Mouse (Mus musculus) intestine, embryonic 14.5 days (tissue): ENCODE measurements around the gene Gba. TPM values are rescaled to one million over a fixed set of nuclear protein-coding genes. Genes with fewer than 3 reads are reported as not detected.

Source experiments
- ATAC-seq: fragments of 200-750 bp; cut with Nextera tagmentation; replicated peaks from 2 replicates; pipeline ENCODE4 v1.8.0; 2017; ENCODE audit warnings: low read depth, moderate number of reproducible peaks, moderate TSS enrichment, moderate library complexity; ENCODE audit not compliant: low FRiP score, low TSS enrichment
- DNase-seq: peaks from one replicate; pipeline ENCODE4 v3.0.0-alpha.2; 2018; ENCODE audit warnings: low spot score
- H3K27ac ChIP-seq: fragments of 300-500 bp; sonication (generic); 2 replicates; pipeline ENCODE4 v1.5.1; 2014; ENCODE audit warnings: low read depth, mild to moderate bottlenecking, control low read depth
- H3K27me3 ChIP-seq: fragments of 300-500 bp; sonication (generic); replicated peaks from 2 replicates; pipeline ENCODE4 v1.6.1; 2014; ENCODE audit warnings: low read length, control low read depth; ENCODE audit not compliant: control insufficient read depth, insufficient read depth
- H3K36me3 ChIP-seq: fragments of 300-500 bp; sonication (generic); 2 replicates; pipeline ENCODE4 v1.6.1; 2014; ENCODE audit warnings: low read length, control low read depth; ENCODE audit not compliant: control insufficient read depth, insufficient read depth
- H3K4me1 ChIP-seq: fragments of 300-500 bp; sonication (generic); replicated peaks from 2 replicates; pipeline ENCODE4 v1.6.1; 2014; ENCODE audit warnings: low read length, control low read depth, mixed read lengths; ENCODE audit not compliant: control insufficient read depth, insufficient read depth
- H3K4me2 ChIP-seq: fragments of 300-500 bp; sonication (generic); 2 replicates; pipeline ENCODE4 v1.6.1; 2014; ENCODE audit warnings: low read length
- H3K4me3 ChIP-seq: fragments of 300-500 bp; sonication (generic); 2 replicates; pipeline ENCODE4 v1.5.1; 2014; ENCODE audit warnings: low read depth, low read length, control low read depth, mixed read lengths
- H3K9ac ChIP-seq: fragments of 300-500 bp; sonication (generic); 2 replicates; pipeline ENCODE4 v1.6.1; 2014; ENCODE audit warnings: mild to moderate bottlenecking, low read length
- H3K9me3 ChIP-seq: fragments of 300-500 bp; sonication (generic); 2 replicates; pipeline ENCODE4 v1.6.1; 2016; ENCODE audit warnings: low read length, control low read depth; ENCODE audit not compliant: control insufficient read depth
- WGBS: fragments of 180-500 bp; shearing (Covaris S2); extraction: QIAGEN DNeasy Blood & Tissue Kit; methylation state at CpG from one replicate; pipeline ENCODE4 v1.1.7; 2014; 5-methylcytosine and 5-hydroxymethylcytosine counted together
- polyA plus RNA-seq: library from polyadenylated mRNA; unstranded; fragments of >200 nt; fragmentation: Nextera tagmentation; extraction: Ambion mirVana; gene quantifications from 2 replicates; pipeline ENCODE4 v1.2.1, GENCODE M21; 2014

The Gba gene
- polyA plus RNA-seq, 1 experiment from 2014 or later = 39.2 TPM

GRCm38 (mm10) chr3:89188478-89188875 lies 14.3 kb upstream of the Gba start:
- DNase-seq (no peak), ATAC-seq (no peak)
- Histone ChIP-seq H3K4me3 (no peak overlapping the region), H3K36me3 (peaks cover 7% of the 10 kb centered on the region; the same call in 1 of the 2 replicates), H3K9me3 (no peaks in the 10 kb centered on the region), H3K27ac (no peak overlapping the region), H3K4me2 (no peak overlapping the region), H3K4me1 (peaks cover 15% of the 10 kb centered on the region), H3K27me3 (no peaks in the 10 kb centered on the region), H3K9ac (no peak overlapping the region)
- WGBS = 74% methylated on average over 12 of the region's 12 CpGs

- Histone ChIP-seq H3K36me3 (peaks cover 7% of the 10 kb centered on the region; the same call in 1 of the 2 replicates), H3K27ac (no peak overlapping the region), H3K27me3 (no peaks in the 10 kb centered on the region), H3K9me3 (no peaks in the 10 kb centered on the region), H3K4me3 (no peak overlapping the region), H3K4me2 (no peak overlapping the region), H3K4me1 (no peaks in the 10 kb centered on the region), H3K9ac (no peak overlapping the region)
- WGBS = 78% methylated on average over 8 of the region's 8 CpGs
- DNase-seq = no peak
- ATAC-seq = no peak
Measured at GRCm38 (mm10) chr3:89190436-89190835, 12.3 kb upstream of the Gba start.

- ATAC-seq = no peak
- Histone ChIP-seq H3K4me1 (peaks cover 6% of the 10 kb centered on the region; the same call in 1 of the 2 replicates), H3K9ac (no peak overlapping the region), H3K36me3 (no peaks in the 10 kb centered on the region; the same call in 1 of the 2 replicates), H3K9me3 (no peaks in the 10 kb centered on the region), H3K4me3 (no peak overlapping the region), H3K27me3 (no peaks in the 10 kb centered on the region), H3K27ac (no peak overlapping the region), H3K4me2 (no peak overlapping the region)
- no peak for DNase-seq
- 75% methylated on average over 1 of the region's 1 CpGs for WGBS
Measured at GRCm38 (mm10) chr3:89193351-89193750, 9.4 kb upstream of the Gba start.

- no peaks in the 10 kb centered on the region for H3K27me3 ChIP-seq
- H3K36me3 ChIP-seq = no peaks in the 10 kb centered on the region
- peaks cover 6% of the 10 kb centered on the region; the same call in 1 of the 2 replicates for H3K4me1 ChIP-seq
- WGBS = 83% methylated on average over 2 of the region's 2 CpGs
- H3K27ac ChIP-seq = no peak overlapping the region
- no peak overlapping the region for H3K4me2 ChIP-seq
- DNase-seq (no peak), ATAC-seq (no peak)
- no peaks in the 10 kb centered on the region for H3K9me3 ChIP-seq
- no peak overlapping the region for H3K4me3 ChIP-seq
- no peak overlapping the region for H3K9ac ChIP-seq
Measured at GRCm38 (mm10) chr3:89193853-89194252, 8.9 kb upstream of the Gba start.

GRCm38 (mm10) chr3:89195979-89196877 lies 6.5 kb upstream of the Gba start:
- DNase-seq = peak; percentile 92
- 8% methylated on average over 33 of the region's 33 CpGs for WGBS
- Histone ChIP-seq H3K4me3 (peak overlapping the region; percentile 42), H3K27ac (peak overlapping the region; percentile 85), H3K9ac (peak overlapping the region; percentile 63), H3K27me3 (no peaks in the 10 kb centered on the region), H3K4me2 (peak overlapping the region; percentile 69), H3K4me1 (peaks cover 6% of the 10 kb centered on the region; the same call in 1 of the 2 replicates), H3K36me3 (no peaks in the 10 kb centered on the region), H3K9me3 (no peaks in the 10 kb centered on the region)
- peak; percentile 98 for ATAC-seq

- Histone ChIP-seq H3K9ac (no peak overlapping the region), H3K27me3 (no peaks in the 10 kb centered on the region), H3K4me1 (peaks cover 10% of the 10 kb centered on the region), H3K36me3 (peaks cover 7% of the 10 kb centered on the region; the same call in 1 of the 2 replicates), H3K4me2 (no peak overlapping the region), H3K4me3 (no peak overlapping the region), H3K9me3 (no peaks in the 10 kb centered on the region), H3K27ac (no peak overlapping the region)
- WGBS = 73% methylated on average over 3 of the region's 3 CpGs
- no peak for ATAC-seq
- DNase-seq = no peak
Measured at GRCm38 (mm10) chr3:89199839-89200238, 2.9 kb upstream of the Gba start.

GRCm38 (mm10) chr3:89203142-89203514 lies 400 bp downstream of the Gba start:
- Histone ChIP-seq H3K4me1 (peaks cover 4% of the 10 kb centered on the region), H3K9me3 (no peaks in the 10 kb centered on the region), H3K36me3 (peaks cover 38% of the 10 kb centered on the region), H3K27ac (no peak overlapping the region), H3K4me3 (peak overlapping the region; percentile 67), H3K27me3 (no peaks in the 10 kb centered on the region), H3K4me2 (peak overlapping the region; percentile 68), H3K9ac (peak overlapping the region; percentile 49)
- DNase-seq = no peak
- WGBS = 31% methylated on average over 5 of the region's 5 CpGs
- ATAC-seq = peak; percentile 14; the same call in 1 of the 2 replicates

- no peak for ATAC-seq
- Histone ChIP-seq H3K4me2 (no peak overlapping the region), H3K9ac (no peak overlapping the region), H3K36me3 (peaks cover 67% of the 10 kb centered on the region), H3K27me3 (no peaks in the 10 kb centered on the region), H3K4me3 (no peak overlapping the region), H3K9me3 (no peaks in the 10 kb centered on the region), H3K4me1 (peaks cover 4% of the 10 kb centered on the region), H3K27ac (no peak overlapping the region)
- DNase-seq = no peak
- 95% methylated on average over 7 of the region's 7 CpGs for WGBS
Measured at GRCm38 (mm10) chr3:89206079-89206478, 3.4 kb downstream of the Gba start.
